Mouse (Mus musculus): ENCODE data around the gene Tnr.

The Tnr gene

DNA sequence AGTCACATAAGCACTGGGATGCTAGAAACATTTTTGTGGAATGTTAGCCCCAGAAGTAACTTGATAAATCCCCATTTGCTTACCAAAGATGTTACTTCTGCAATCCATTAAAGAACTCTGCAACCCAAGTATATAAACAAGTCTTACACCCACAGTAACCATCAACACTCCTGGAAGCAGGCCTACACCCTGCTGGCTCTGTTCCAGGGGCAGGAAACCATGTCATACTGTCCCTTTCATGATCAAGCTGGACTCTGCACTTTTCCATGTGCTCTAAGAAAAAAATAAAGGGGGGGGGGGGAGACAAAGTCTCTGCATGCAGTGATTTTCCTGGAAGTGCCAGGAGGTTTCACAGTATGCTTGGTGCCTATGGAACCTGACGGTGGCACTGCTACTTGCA lies 456.8 kb downstream of the Tnr start:
- DNase-seq, result no peak
